Mouse (Mus musculus): ENCODE results near the gene D630003M21Rik. TPM values are rescaled to one million over a fixed set of nuclear protein-coding genes. Genes with fewer than 3 reads are reported as not detected.

D630003M21Rik gene
- total RNA-seq, 2 experiments from 2014 or later, result 2.6 to 3.3 TPM

DNA sequence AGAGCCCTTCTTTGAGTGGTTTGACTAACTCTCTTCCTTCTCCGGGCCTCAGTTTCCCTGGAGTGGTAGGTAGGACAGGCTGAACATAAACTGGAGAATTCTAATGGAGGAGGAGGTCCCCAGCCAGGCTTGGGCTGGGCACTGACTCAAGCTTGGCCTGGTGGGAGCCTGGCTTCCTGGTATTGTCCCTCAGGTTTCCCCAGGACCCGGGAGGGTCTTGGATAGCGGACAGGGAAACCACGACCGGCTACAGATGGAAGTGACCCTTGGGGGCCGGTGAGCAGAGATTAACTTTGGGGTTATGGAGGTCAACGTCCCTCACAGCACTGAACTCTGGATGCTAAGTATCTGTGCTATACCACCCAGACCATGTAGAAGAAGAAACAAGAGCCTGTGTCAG is 87.8 kb downstream of the D630003M21Rik start:
- DNase-seq, result no peak

DNA sequence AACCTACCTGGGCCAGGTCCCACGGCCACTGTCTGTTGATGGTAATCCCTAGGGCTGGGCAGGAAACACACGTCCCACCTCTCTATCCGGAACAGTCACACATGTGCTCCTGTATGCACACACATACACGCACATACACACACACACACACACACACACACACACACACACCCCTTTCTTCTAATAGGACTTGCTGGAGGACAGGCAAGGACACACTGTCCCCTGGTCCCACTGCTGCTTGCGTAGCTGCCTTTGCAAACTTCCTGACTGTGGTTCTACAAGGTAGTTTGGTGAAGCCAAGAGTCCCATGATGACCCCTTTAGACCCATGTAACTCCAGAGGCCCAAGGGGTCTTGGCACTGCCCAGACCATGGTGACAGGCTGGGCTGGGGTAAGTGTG is 88.4 kb downstream of the D630003M21Rik start:
- no peak for DNase-seq

DNA sequence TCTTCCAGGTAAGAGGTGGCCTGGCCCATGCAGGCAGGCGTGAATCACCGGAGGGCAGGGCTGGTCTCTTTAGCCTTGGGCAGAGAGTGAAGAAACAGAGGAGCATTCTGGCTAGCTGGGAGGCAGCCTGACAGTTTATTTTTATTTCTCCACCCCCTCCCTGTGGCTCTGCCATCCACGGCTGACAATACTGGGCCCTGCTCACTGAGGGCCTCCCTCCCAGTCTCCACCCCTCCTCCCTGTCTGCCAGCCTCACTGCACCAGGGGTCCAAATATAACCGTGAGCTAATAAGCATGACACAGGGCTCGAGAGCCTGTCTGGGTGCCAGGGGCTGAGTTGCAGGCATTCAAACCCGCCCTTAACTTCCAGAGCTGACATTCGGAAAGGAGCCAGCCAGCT is 89.4 kb downstream of the D630003M21Rik start:
- peak; percentile 74 for DNase-seq

- DNase-seq, result no peak
Measured at GRCm38 (mm10) chr2:158138778-158139177, 90.2 kb downstream of the D630003M21Rik start.

GRCm38 (mm10) chr2:158137771-158138170 is 91.3 kb downstream of the D630003M21Rik start:
- DNase-seq, result no peak

- no peak for DNase-seq
Measured at GRCm38 (mm10) chr2:158136205-158136604, 92.8 kb downstream of the D630003M21Rik start.

DNA sequence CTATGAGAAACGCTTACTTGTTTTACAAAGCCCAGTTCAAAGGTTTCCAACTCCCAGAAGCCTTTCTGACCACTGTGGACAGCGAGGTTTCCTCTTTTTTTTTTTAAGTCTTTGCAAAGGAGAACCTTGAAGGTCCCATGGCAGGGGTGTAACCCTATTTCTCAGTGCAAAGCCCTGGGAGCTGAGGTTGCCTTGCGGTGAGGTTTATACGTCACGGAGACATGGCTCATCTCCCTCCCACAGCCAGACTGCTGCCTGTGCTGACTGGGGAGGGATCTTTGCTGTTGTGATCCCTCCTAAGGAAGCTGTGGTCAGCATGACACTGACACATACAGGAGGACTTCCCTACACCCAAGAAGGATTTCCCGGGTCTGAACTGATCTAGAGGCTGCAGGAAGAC is 96.0 kb downstream of the D630003M21Rik start:
- no peak for DNase-seq

Small RNA genes within 50 kb of the gene (microRNA-seq; reads per million reads assigned to microRNA genes)
- gene Mir7685, result not detected

Other genes starting within 250 kb of the D630003M21Rik start
- gene Tti1, start 200.8 kb downstream of the D630003M21Rik start, total RNA-seq (2021), result 10 to 100 TPM; 18.6 to 19.8 TPM
- 10 to 100 TPM; 25.0 to 39.9 TPM for gene Rprd1b, start 200.7 kb downstream of the D630003M21Rik start, total RNA-seq (2021)
- 10 to 100 TPM; 77.2 to 80.0 TPM for gene Tgm2, start 82.8 kb downstream of the D630003M21Rik start, total RNA-seq (2021)
- gene Bpi, start 28.9 kb upstream of the D630003M21Rik start, total RNA-seq (2021), result not detected
- gene Lbp, start 77.3 kb upstream of the D630003M21Rik start, total RNA-seq (2021), result 10 to 100 TPM; 33.3 to 70.2 TPM
- 10 to 100 TPM in 1 of 2 experiments, 1 to 10 TPM in 1; 3.6 to 15.0 TPM for gene Snhg11, start 146.4 kb upstream of the D630003M21Rik start, total RNA-seq (2021)
- 10 to 100 TPM; 33.7 to 42.1 TPM for gene Ralgapb, start 180.6 kb upstream of the D630003M21Rik start, total RNA-seq (2021)

Measured in adrenal gland, postnatal 10 days (tissue).